Mouse (Mus musculus): ENCODE data around the gene Chchd3.

- TF ChIP-seq CTCF (IDR thresholded peaks at IDR 0.05; ENCODE audit: low read depth) (no peak), EP300 (IDR thresholded peaks at IDR 0.05; ENCODE audit: low read depth) (no peak)
These were observed 66.2 kb downstream of the Chchd3 start for GRCm38 (mm10) chr6:32993847-32994246.
